Mouse (Mus musculus) testis, adult 2 months (tissue): ENCODE results near the gene Mrps34.

ENCODE experiments used
- CTCF ChIP-seq: fragments of 200-500 bp; IDR thresholded peaks from 2 replicates; pipeline ENCODE4 v1.5.1; 2012; ENCODE audit warnings: low read depth, mild to moderate bottlenecking, inconsistent platforms, low read length, moderate library complexity; ENCODE audit not compliant: control insufficient read depth, insufficient read depth, insufficient replicate concordance
- POLR2A ChIP-seq: fragments of 200-500 bp; IDR thresholded peaks from 2 replicates; pipeline ENCODE4 v1.6.1; 2012; ENCODE audit warnings: low read depth, mild to moderate bottlenecking, inconsistent platforms, low read length, moderate library complexity; ENCODE audit not compliant: control insufficient read depth

GRCm38 (mm10) chr17:24891321-24891720 is 3.6 kb upstream of the Mrps34 start:
- TF ChIP-seq CTCF (no peak), POLR2A (no peak)
